Mouse (Mus musculus) kidney, postnatal 0 days (tissue): ENCODE results near the gene Arhgap19. TPM values are rescaled to one million over a fixed set of nuclear protein-coding genes. Genes with fewer than 3 reads are reported as not detected.

Source experiments
- ATAC-seq: fragments of 200-750 bp; cut with Nextera tagmentation; replicated peaks from 2 replicates; pipeline ENCODE4 v1.8.0; 2017; ENCODE audit warnings: low read depth, moderate number of reproducible peaks, moderate TSS enrichment, moderate library complexity; ENCODE audit not compliant: low FRiP score
- DNase-seq: peaks from one replicate; pipeline ENCODE4 v3.0.0-alpha.2; 2016; ENCODE audit warnings: low spot score
- H3K27ac ChIP-seq: fragments of 300-500 bp; sonication (generic); 2 replicates; pipeline ENCODE4 v1.5.1; 2014; ENCODE audit warnings: mild to moderate bottlenecking
- H3K27me3 ChIP-seq: fragments of 300-500 bp; sonication (generic); 2 replicates; pipeline ENCODE4 v1.6.1; 2014; ENCODE audit warnings: low read length, mixed read lengths; ENCODE audit not compliant: insufficient read depth
- H3K36me3 ChIP-seq: fragments of 300-500 bp; sonication (generic); 2 replicates; pipeline ENCODE4 v1.6.1; 2014; ENCODE audit warnings: low read length, mixed read lengths; ENCODE audit not compliant: insufficient read depth
- H3K4me1 ChIP-seq: fragments of 300-500 bp; sonication (generic); replicated peaks from 2 replicates; pipeline ENCODE4 v1.6.1; 2014; ENCODE audit warnings: antibody characterized with exemption, low read length, mixed read lengths; ENCODE audit not compliant: insufficient read depth
- H3K4me2 ChIP-seq: fragments of 300-500 bp; sonication (generic); 2 replicates; pipeline ENCODE4 v1.6.1; 2014; ENCODE audit warnings: mild to moderate bottlenecking, low read length, moderate library complexity, mixed read lengths
- H3K4me3 ChIP-seq: fragments of 300-500 bp; sonication (generic); replicated peaks from 2 replicates; pipeline ENCODE4 v1.5.1; 2014; ENCODE audit warnings: low read depth, low read length
- H3K9ac ChIP-seq: fragments of 300-500 bp; sonication (generic); 2 replicates; pipeline ENCODE4 v1.6.1; 2014; ENCODE audit warnings: low read depth, low read length
- H3K9me3 ChIP-seq: fragments of 300-500 bp; sonication (generic); replicated peaks from 2 replicates; pipeline ENCODE4 v1.6.1; 2016; ENCODE audit warnings: low read length, inconsistent platforms, mixed read lengths
- CTCF ChIP-seq: IDR thresholded peaks from 2 replicates; pipeline ENCODE4 v1.5.1; 2016; ENCODE audit warnings: antibody characterized with exemption, low read depth, mild to moderate bottlenecking, moderate library complexity
- WGBS: fragments of 180-500 bp; shearing (Covaris S2); extraction: QIAGEN DNeasy Blood & Tissue Kit; methylation state at CpG from one replicate; pipeline ENCODE4 v1.1.7; 2014; 5-methylcytosine and 5-hydroxymethylcytosine counted together
- polyA plus RNA-seq: library from polyadenylated mRNA; unstranded; fragments of >200 nt; fragmentation: Nextera tagmentation; extraction: Ambion mirVana; gene quantifications from 2 replicates; pipeline ENCODE4 v1.2.1, GENCODE M21; 2015

The Arhgap19 gene
- polyA plus RNA-seq, 1 experiment from 2014 or later, result 9.5 TPM

GRCm38 (mm10) chr19:41832501-41833201 lies 30.8 kb upstream of the Arhgap19 start:
- no peak for DNase-seq
- Histone ChIP-seq H3K9me3 (no peaks in the 10 kb centered on the region), H3K4me3 (no peak overlapping the region), H3K27me3 (no peaks in the 10 kb centered on the region), H3K27ac (no peak overlapping the region), H3K9ac (no peak overlapping the region), H3K4me2 (no peak overlapping the region), H3K4me1 (peaks cover 10% of the 10 kb centered on the region), H3K36me3 (no peaks in the 10 kb centered on the region)
- no peak for TF ChIP-seq CTCF
- no peak for ATAC-seq
- 76% methylated on average over 13 of the region's 13 CpGs for WGBS

DNA sequence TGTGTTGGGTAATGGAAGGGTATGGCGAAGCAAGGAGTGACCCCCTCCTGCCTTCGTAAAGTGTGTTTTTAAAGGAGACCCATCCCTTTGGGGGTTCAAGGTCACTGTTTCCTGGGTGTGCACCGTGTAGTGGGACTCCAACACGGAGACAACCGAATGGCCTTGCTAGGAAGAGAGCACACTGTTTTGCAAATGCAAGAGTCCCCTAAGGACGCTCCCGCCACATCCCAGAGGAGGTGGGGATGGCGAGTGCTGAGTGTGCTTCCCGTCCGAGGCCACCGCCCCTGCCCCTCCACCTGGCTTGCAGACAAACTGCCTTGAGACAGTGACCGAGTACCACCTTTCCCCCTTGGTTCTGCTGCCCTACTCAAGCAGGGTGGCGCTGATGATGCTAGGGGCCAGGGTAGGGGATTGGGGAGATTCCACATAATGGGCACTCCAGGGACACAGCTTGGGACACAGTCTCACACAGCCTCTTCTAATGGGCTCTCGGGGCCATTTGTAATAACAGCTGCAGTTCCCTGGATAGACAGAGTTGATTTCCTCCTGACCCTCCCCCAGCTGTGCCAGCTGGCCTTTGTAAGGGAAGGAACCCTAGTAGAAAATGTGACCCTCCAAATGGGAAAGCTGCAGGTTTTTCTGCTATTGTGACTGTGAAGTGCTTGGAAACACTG lies 30.0 kb upstream of the Arhgap19 start:
- no peak for DNase-seq
- H3K9ac ChIP-seq, result no peak overlapping the region
- TF ChIP-seq CTCF, result no peak
- H3K36me3 ChIP-seq, result no peaks in the 10 kb centered on the region
- no peak overlapping the region for H3K27ac ChIP-seq
- H3K4me1 ChIP-seq, result peaks cover 10% of the 10 kb centered on the region
- no peaks in the 10 kb centered on the region for H3K9me3 ChIP-seq
- no peaks in the 10 kb centered on the region for H3K27me3 ChIP-seq
- peak overlapping the region; percentile 73; the same call in 1 of the 2 replicates for H3K4me3 ChIP-seq
- ATAC-seq, result no peak
- peak overlapping the region; percentile 98 for H3K4me2 ChIP-seq
- WGBS, result 11% methylated on average over 14 of the region's 14 CpGs

GRCm38 (mm10) chr19:41831101-41831570 lies 29.3 kb upstream of the Arhgap19 start:
- Histone ChIP-seq H3K4me2 (peak overlapping the region; percentile 98), H3K9ac (peak overlapping the region; percentile 77), H3K9me3 (no peaks in the 10 kb centered on the region), H3K27ac (peak overlapping the region; percentile 81; the same call in 1 of the 2 replicates), H3K4me1 (peaks cover 10% of the 10 kb centered on the region), H3K4me3 (peak overlapping the region; percentile 73), H3K36me3 (no peaks in the 10 kb centered on the region), H3K27me3 (no peaks in the 10 kb centered on the region)
- TF ChIP-seq CTCF, result no peak
- ATAC-seq, result no peak
- DNase-seq, result no peak
- 1% methylated on average over 19 of the region's 19 CpGs for WGBS

- Histone ChIP-seq H3K9ac (peak overlapping the region; percentile 77), H3K4me3 (peak overlapping the region; percentile 73), H3K4me2 (peak overlapping the region; percentile 98), H3K36me3 (no peaks in the 10 kb centered on the region), H3K4me1 (peaks cover 10% of the 10 kb centered on the region), H3K27ac (peak overlapping the region; percentile 81), H3K27me3 (no peaks in the 10 kb centered on the region), H3K9me3 (no peaks in the 10 kb centered on the region)
- under 1% methylated on average over 95 of the region's 112 CpGs for WGBS
- peak; percentile 67 for DNase-seq
- no peak for TF ChIP-seq CTCF
- ATAC-seq, result peak; percentile 55
Measured at GRCm38 (mm10) chr19:41830106-41831031, 28.5 kb upstream of the Arhgap19 start.

- peak within 1 kb of the TSS; percentile 81 for H3K27ac ChIP-seq
- no peaks in the 10 kb centered on the region for H3K9me3 ChIP-seq
- DNase-seq (peak; percentile 95), ATAC-seq (peak; percentile 89)
- under 1% methylated on average over 39 of the region's 39 CpGs for WGBS
- no peaks in the 10 kb centered on the region for H3K36me3 ChIP-seq
- no peak for TF ChIP-seq CTCF
- H3K4me1 ChIP-seq, result peaks cover 10% of the 10 kb centered on the region
- H3K9ac ChIP-seq, result peak within 1 kb of the TSS; percentile 77
- H3K4me3 ChIP-seq, result peak within 1 kb of the TSS; percentile 73
- peak within 1 kb of the TSS; percentile 98 for H3K4me2 ChIP-seq
- H3K27me3 ChIP-seq, result no peaks in the 10 kb centered on the region
Measured at GRCm38 (mm10) chr19:41829381-41830105, 27.7 kb upstream of the Arhgap19 start, which contains the start of gene Frat1. Gene Frat1, plus strand, starts transcription at chr19:41829970.
